Mouse (Mus musculus): ENCODE results near the gene Gstm2. TPM values are rescaled to one million over a fixed set of nuclear protein-coding genes. Genes with fewer than 3 reads are reported as not detected.

The Gstm2 gene
- polyA plus RNA-seq, 1 experiment from 2014 or later = 11.7 TPM

DNA sequence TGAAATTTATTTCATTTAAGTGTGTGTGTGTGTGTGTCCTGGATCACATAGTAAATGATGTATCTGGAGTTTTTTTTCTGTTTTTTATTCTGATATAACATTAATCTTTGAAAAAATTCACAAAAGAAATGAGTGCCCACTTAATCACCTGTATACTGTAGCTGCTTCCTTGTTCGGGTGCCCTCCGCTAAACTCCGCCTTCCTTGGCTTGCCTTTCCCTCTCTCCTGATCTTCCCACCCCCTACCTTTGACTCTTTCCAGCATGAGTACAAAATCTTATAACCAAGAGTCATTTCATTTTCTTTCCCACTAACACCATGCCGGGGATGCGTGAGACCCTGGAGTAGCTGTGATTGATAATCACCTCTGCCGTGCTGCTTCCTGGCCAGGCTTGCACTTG lies 54.1 kb downstream of the Gstm2 start:
- no peak for ATAC-seq
- no peaks in the 10 kb centered on the region for H3K27me3 ChIP-seq
- ChIA-PET CTCF (interaction anchor here (0.7 to 7.9 kb wide), 11 partner anchors 8 to 156 kb away, joined by 3 to 71 read pairs (median 5); partner anchors contain the start of genes Gstm1 and Gstm6), POLR2A (interaction anchor here (0.9 to 1.0 kb wide), 2 partner anchors 8 to 84 kb away, joined by 3 to 4 read pairs; no protein-coding TSS in a partner anchor)
- no peak for DNase-seq (ENCODE audit: low read depth, low spot score)
- no peak for TF ChIP-seq CTCF (IDR thresholded peaks at IDR 0.05)
- in situ Hi-C loops (cut with MboI; ENCODE audit: low pct_unique_long_range_greater_than_20kb) = no loop called here

Other genes with a start within 250 kb of the Gstm2 start
- 414 TPM for gene Csf1, start 226.0 kb downstream of the Gstm2 start, polyA plus RNA-seq (2021)
- not detected for gene Eps8l3, start 109.2 kb downstream of the Gstm2 start, polyA plus RNA-seq (2021)
- 150 TPM for gene Gstm5, start 90.6 kb downstream of the Gstm2 start, polyA plus RNA-seq (2021)
- 13.3 TPM for gene Gstm7, start 54.6 kb downstream of the Gstm2 start, polyA plus RNA-seq (2021)
- gene Gstm6, start 42.7 kb downstream of the Gstm2 start, polyA plus RNA-seq (2021) = 0.15 TPM
- not detected for gene Gstm3, start 17.2 kb downstream of the Gstm2 start, polyA plus RNA-seq (2021)
- gene Gstm1, start 31.5 kb upstream of the Gstm2 start, polyA plus RNA-seq (2021) = 145 TPM
- gene Gstm4, start 58.4 kb upstream of the Gstm2 start, polyA plus RNA-seq (2021) = 17.1 TPM
- 78.2 TPM for gene Ampd2, start 100.2 kb upstream of the Gstm2 start, polyA plus RNA-seq (2021)
- 2.7 TPM for gene Gnat2, start 106.3 kb upstream of the Gstm2 start, polyA plus RNA-seq (2021)
- 136 TPM for gene Gnai3, start 159.7 kb upstream of the Gstm2 start, polyA plus RNA-seq (2021)
- gene Gpr61, start 168.4 kb upstream of the Gstm2 start, polyA plus RNA-seq (2021) = 0.04 TPM
- 16.6 TPM for gene Amigo1, start 199.9 kb upstream of the Gstm2 start, polyA plus RNA-seq (2021)
- 9.2 TPM for gene Cyb561d1, start 214.8 kb upstream of the Gstm2 start, polyA plus RNA-seq (2021)
- 17.4 TPM for gene Atxn7l2, start 224.5 kb upstream of the Gstm2 start, polyA plus RNA-seq (2021)
- gene Sypl2, start 240.2 kb upstream of the Gstm2 start, polyA plus RNA-seq (2021) = not detected